In genomic region chr10:117796181-117796580, GRCm38 (mm10) we compare ENCODE assay signal across 11 mouse cellular contexts. TPM values are rescaled to one million over a fixed set of nuclear protein-coding genes. Genes with fewer than 3 reads are reported as not detected.
DNase-seq lines count a peak whose midpoint lies in the region.
"Had no signal": no experiment of that assay in that cellular context is flagged by ENCODE, and none has a peak within 500 bp of the region (broad histone marks: within the 10 kb centered on the region; RNA-seq: fewer than 3 reads in every experiment).

No protein-coding gene starts in this region.

- H3K27me3 ChIP-seq in splenic B cell, adult 2 months (ENCODE audit: control insufficient read depth, insufficient read depth, low read length, poor library complexity, severe bottlenecking) = no peaks in the 10 kb centered on the region
- H3K27me3 ChIP-seq: limb, embryonic 12.5 days had no signal

- intact Hi-C loops in heart, postnatal 10 days (cut with DNase I) = no loop called here

- peak; percentile 26 for DNase-seq in heart, postnatal 4 days
- DNase-seq in heart, adult 8-10 months (ENCODE audit: low spot score) = no peak
- DNase-seq in right cerebral cortex, postnatal 4 days = peak; percentile 33
- DNase-seq in right cerebral cortex, adult 18-20 months = no peak
- peak; percentile 84 for DNase-seq in ZHBTc4 (ENCODE audit: low read depth, low spot score)
- peak; percentile 47 for DNase-seq in splenic B cell, adult 2 months (ENCODE audit: low read depth, low spot score)
- DNase-seq in heart, postnatal 10 days = no peak
- DNase-seq in T-cell, adult 2 months (ENCODE audit: low spot score) = no peak
- DNase-seq: gastrocnemius, postnatal 25 days; kidney, adult 9 months had no signal

- H3K36me3 ChIP-seq in splenic B cell, adult 2 months (ENCODE audit: control insufficient read depth, insufficient read depth, low read length, poor library complexity, severe bottlenecking) = no peaks in the 10 kb centered on the region
- H3K36me3 ChIP-seq: limb, embryonic 12.5 days had no signal

RNA-seq across cellular contexts. Expression of gene Nup107, which starts 3.7 kb away (rescaled TPM):
- total RNA-seq in heart, postnatal 4 days (2021) = 10 to 100 TPM; 23.6 to 26.3 TPM
- total RNA-seq in heart, adult 8-10 months (2022) = 1 to 10 TPM; 7.0 to 8.4 (median 7.8) TPM
- total RNA-seq in heart, postnatal 10 days (2021) = 10 to 100 TPM; 14.5 to 14.7 TPM

RNA-seq across cellular contexts. Expression of gene Rap1b, which starts 49.7 kb away (rescaled TPM):
- 100 to 1,000 TPM; 101 to 103 TPM for total RNA-seq in heart, postnatal 4 days (2021)
- total RNA-seq in heart, adult 8-10 months (2022) = 10 to 100 TPM; 38.8 to 47.5 (median 44.8) TPM
- total RNA-seq in heart, postnatal 10 days (2021) = 10 to 100 TPM; 89.8 to 96.6 TPM

RNA-seq across cellular contexts. Expression of gene Slc35e3, which starts 50.0 kb away (rescaled TPM):
- total RNA-seq in heart, postnatal 4 days (2021) = 1 to 10 TPM; 7.3 to 8.8 TPM
- 1 to 10 TPM; 7.7 to 9.3 (median 7.8) TPM for total RNA-seq in heart, adult 8-10 months (2022)
- 1 to 10 TPM; 7.4 to 8.5 TPM for total RNA-seq in heart, postnatal 10 days (2021)

Comparison
In these comparisons a context has a peak if more than half of its experiments do, and no peak if none do; other contexts are left out.
1. DNase-seq: peak in heart, postnatal 4 days (single experiment), right cerebral cortex, postnatal 4 days (single experiment), ZHBTc4 (single experiment) and splenic B cell, adult 2 months (single experiment); none in heart, adult 8-10 months (single experiment), right cerebral cortex, adult 18-20 months (single experiment), heart, postnatal 10 days (0 of 2) and T-cell, adult 2 months (single experiment).